Mouse (Mus musculus) T-helper 1 cell (primary cell): ENCODE measurements at regions not wholly inside any gene's neighbourhood (a gene's known extent, or its start where the extent isn't known, plus 50 kb on each side); places are given as distances from the start of the nearest gene placed in this dataset.

ENCODE experiments used
- in situ Hi-C: fragments of 300-600 bp; cut with MboI, MseI; formaldehyde crosslinking; loops from one replicate; pipeline ENCODE4 v1.15.1; 2025; ENCODE audit warnings: high pct_unique_total_duplicates

DNA sequence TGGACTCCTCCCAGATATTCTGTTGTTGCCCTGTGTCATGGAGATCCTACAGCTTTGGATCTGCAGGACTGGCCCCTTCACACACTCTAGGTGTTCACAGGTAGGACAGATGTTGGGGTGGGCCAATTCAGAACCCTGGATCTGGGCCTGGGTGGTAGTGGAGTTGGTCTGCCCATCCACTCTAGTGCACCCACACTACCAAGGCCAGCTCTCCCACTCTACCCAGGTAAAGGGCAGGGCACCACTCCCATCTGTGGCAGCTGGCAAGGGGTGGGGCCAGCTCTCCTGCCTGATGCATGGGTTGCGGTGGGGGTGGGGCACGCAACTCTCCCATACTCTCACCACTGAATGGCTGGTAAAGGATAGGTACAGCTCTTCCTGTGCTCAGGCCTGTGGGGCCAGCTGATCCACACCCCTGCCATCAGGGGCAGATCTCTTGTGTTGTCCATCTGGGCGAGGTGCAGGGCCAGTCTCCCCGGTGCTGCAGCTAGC lies 76.5 kb downstream of the Gja1 start:
- in situ Hi-C loops, result no loop called here

DNA sequence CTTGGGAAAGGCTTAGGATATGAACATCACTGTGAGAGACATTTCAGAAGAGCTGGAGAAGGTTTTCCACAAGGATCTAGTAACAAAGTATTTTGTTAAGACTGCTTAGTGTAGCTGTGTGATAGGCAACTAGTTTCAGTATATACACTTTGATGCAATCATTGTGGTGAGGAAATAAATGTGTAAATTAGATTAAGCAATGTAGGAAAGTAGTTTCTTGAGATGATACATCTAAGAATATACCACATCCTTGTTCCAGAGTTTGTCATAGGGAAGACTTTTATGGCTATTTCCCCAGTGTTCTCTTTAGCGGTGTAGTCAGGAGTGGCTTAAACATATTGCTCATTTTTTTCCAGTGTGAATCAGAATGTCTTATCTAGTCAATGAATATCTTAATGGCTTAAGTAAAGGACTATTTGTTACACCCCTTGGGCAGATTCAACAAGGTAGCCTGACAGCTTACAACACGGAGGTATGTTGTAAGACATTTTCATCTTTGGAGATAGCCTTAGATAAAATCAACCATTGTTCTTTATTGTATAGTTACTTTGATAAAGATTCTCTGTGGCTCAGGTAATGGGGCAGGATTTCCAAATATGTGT lies 78.8 kb downstream of the Gja1 start:
- in situ Hi-C loops, result no loop called here

- in situ Hi-C loops, result no loop called here
Measured at GRCm38 (mm10) chr10:56468537-56468936, 91.4 kb downstream of the Gja1 start.

- in situ Hi-C loops, result no loop called here
Measured at GRCm38 (mm10) chr10:56468993-56469712, 92.0 kb downstream of the Gja1 start.

DNA sequence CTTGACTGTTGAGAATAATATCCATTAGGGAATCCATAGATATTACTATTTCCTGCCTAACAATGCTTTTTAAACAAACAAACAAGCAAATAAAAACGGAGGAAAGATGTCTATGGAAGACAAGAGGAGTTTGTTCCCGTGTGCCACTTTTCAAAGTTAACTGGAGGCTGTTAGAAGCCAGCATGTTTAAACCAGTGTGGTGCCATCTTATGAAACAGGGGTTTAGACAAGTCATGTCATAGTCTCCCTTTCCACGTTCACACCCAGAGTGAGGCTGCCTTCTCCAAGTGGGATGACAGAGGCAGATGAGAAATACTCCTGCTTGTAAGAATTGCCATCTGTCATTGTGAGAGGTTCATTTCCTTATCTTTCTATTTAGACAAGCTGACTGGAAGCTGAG lies 92.8 kb downstream of the Gja1 start:
- in situ Hi-C loops, result no loop called here

DNA sequence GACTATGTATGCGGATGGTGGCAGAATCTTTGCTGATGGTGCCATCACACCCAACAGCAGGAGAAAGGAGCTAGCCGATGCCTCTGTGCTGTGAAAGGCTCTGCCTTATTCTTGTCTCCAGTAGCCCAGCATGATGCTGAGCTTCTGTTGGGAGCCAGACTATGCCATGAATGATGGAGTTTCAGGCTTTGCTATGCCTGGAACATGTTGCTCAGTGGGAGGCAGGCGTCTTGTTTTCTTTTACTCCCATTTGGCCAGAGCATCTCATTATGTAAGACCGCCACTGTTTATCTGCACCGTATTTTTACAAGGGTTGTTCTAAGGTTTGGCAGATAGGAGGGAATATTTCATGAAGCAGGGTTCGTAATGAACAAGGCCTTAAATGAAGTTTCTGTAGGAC lies 97.8 kb downstream of the Gja1 start:
- in situ Hi-C loops, result no loop called here

- in situ Hi-C loops, result no loop called here
Measured at GRCm38 (mm10) chr10:56482156-56482716, 105.1 kb downstream of the Gja1 start.

GRCm38 (mm10) chr10:56484931-56485330 lies 107.8 kb downstream of the Gja1 start:
- in situ Hi-C loops, result no loop called here

DNA sequence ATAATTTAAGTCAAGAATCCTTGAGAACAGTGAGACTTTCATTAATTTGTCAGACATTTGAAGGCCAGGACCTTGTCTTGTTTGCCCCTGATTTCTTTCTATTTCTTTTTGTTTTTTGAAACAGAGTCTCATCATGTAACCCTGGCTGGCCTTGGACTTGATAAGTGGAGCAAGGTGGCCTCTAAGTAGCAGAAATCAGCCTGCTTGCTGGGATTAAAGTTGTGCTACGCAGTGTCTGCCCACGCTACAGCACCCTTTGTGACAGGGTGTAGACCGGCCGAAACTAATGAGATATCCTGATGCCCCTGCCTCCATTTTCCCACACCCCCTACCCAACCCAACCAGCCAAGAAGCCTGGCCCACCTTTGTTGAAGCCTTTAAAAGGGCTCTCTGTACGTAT lies 108.6 kb downstream of the Gja1 start:
- in situ Hi-C loops, result no loop called here

GRCm38 (mm10) chr10:56486584-56486983 lies 109.5 kb downstream of the Gja1 start:
- in situ Hi-C loops, result no loop called here

- in situ Hi-C loops, result no loop called here
Measured at GRCm38 (mm10) chr10:56493461-56493860, 116.3 kb downstream of the Gja1 start.

DNA sequence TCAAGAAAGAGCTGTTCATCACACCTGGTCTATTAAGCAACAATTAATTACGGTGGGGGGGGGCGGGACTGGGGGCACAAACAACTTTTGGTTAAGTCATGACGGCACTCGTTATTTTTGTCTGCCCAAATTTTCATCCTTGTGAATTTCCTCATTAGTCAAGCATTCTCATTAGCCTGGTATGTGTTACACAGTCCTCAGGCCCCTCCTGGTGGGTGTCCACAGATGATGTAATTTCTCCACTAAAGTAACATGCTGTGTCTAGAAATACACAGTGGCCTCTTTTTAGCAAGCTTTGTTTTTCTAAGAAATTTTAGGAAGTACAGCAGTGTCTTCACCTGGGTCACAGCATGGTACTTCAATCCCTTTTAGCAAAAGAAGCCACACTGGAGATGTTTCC lies 118.2 kb downstream of the Gja1 start:
- in situ Hi-C loops, result no loop called here

DNA sequence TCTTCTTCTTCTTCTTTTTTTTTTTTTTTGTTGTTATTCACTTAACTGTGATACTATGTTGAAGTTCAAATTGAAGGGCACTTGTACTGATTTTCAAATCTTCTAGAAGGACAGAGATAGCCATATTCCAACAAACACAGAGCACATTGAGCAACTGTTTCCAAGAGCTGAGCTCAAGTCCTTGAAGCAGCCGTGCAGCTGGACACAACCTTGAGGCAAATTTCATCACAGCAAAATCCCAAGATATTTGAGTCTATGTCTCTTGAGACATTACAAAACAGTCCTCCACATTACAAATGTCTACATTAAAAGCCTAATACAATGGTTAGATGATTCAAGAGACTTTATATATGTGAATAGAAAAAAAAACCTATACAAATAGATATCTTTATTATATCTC lies 141.9 kb downstream of the Gja1 start:
- in situ Hi-C loops, result loop anchor here (25.0 kb wide), 1 partner anchor 1693 kb away; the partner anchor contains the start of gene AW822073

GRCm38 (mm10) chr10:56525791-56526190 lies 148.7 kb downstream of the Gja1 start:
- in situ Hi-C loops, result loop anchor here (10.0 kb wide), 1 partner anchor 209 kb away; no protein-coding TSS in a partner anchor

DNA sequence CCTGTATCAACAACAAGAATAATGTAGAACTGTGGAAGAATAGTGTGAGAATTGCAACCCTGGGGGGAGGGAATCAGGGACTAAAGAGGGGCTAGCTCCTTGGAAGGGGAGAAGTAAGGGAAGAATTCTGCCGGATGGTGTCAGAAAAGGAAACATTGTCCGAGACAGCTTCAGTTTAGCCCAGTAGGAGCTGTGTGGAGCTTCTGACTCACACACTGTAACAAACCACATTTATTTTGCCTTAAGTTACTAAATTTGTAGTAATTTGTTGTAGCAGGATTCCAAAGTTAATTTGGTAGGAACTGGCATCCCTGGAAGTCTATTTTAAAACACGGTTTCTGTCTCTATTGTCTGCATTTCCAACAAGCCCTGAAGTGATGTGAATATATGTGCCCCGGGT lies 160.0 kb downstream of the Gja1 start:
- in situ Hi-C loops, result no loop called here

DNA sequence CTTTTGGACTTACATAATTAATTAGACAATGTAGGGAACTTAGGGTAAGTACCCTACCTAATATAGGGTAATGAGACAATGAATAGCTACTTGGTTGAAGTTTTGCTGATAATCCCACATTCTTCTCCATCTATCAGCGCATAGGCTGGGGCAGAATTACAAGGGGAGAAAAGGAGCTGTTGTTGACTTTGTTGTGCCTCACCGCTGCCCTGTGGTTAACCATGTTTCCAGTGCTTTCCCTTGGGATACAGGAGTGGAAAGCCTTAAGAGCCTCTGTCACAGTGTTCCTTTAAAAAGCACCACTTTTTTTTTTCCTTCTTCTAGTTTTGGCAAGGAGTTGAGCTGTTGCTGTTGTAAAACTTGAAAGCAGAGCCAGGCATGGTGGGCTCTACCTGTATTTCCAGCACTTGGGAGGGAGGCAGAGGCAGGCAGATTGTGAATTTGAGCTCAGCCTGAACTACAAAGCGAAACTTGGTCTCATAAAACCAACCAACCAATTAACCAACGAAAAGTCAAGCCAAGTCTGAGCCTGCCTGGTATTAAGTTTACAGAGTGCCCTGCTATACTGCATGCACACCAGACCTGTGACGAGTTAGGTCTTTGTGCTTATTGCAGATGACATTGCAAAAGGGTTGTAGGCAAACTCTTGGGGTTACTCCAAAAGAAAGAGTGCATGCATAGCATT lies 162.8 kb downstream of the Gja1 start:
- in situ Hi-C loops, result no loop called here

- in situ Hi-C loops, result no loop called here
Measured at GRCm38 (mm10) chr10:56542106-56542505, 165.0 kb downstream of the Gja1 start.

GRCm38 (mm10) chr10:56545989-56546388 lies 168.9 kb downstream of the Gja1 start:
- in situ Hi-C loops, result no loop called here

DNA sequence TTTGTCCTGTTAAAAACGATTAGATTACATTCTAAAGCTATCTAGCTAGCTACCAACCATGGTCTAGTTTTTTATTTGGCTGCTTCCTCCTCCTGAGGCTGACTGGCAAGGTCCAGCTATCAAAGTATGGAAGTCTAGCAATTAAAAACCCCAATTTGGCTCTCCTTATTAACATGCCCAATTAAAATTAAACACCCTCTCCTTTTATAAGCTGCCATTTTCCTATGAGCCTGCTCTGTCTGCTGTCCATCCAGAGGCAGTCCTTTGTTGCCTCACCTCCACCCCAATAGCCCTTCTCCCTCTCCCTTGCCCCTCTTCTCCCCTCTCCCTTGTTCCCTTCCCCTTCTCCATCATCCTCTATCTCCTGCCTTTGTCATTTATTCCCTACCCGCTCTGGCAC lies 169.7 kb downstream of the Gja1 start:
- in situ Hi-C loops, result no loop called here

GRCm38 (mm10) chr10:56547825-56548224 lies 170.7 kb downstream of the Gja1 start:
- in situ Hi-C loops, result no loop called here

DNA sequence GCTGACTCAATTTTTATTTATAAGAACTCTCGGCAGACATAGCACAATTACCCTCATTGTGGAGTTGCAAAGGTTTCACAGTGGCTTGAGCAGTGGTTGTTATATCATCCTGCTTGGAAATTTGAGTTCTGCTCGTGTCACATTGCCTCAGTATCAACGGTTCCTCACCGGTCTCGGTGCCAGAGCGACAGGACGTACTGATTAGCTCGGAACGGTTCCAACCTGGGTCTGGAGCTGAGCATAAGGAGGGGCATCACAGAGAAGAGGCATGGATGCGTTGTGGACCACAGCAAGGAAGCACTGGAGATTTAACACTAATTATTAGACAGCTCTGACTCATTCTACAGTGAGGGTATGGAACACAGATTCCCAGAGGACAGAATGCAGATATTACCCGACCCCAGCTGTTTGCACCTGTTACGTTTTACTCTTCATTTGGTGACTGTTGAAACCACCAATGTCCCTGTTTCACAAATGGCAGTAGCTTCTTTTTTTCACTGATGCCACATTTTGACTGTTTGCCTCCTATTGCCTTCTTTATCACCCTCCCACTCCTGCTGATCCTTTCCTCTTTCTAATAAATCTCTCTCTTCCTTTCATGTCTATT lies 189.8 kb downstream of the Gja1 start:
- in situ Hi-C loops, result no loop called here

- in situ Hi-C loops, result no loop called here
Measured at GRCm38 (mm10) chr10:56582065-56582464, 204.9 kb downstream of the Gja1 start.
